Mouse (Mus musculus) embryonic facial prominence, embryonic 13.5 days (tissue): ENCODE data around the gene Me3. TPM values are rescaled to one million over a fixed set of nuclear protein-coding genes. Genes with fewer than 3 reads are reported as not detected.
"Not testable (repeated sequence)": the region's sequence is repeated elsewhere in the genome, so short reads cannot be mapped to it uniquely, and the experiment has no call there.

Experiments used
- ATAC-seq: fragments of 200-750 bp; cut with Nextera tagmentation; 2 replicates; pipeline ENCODE4 v1.8.0; 2017; ENCODE audit warnings: low read depth; ENCODE audit not compliant: insufficient number of reproducible peaks, insufficient read depth, low FRiP score, low TSS enrichment
- H3K27ac ChIP-seq: fragments of 300-500 bp; sonication (generic); 2 replicates; pipeline ENCODE4 v1.5.1; 2015; ENCODE audit warnings: moderate library complexity, mild to moderate bottlenecking, inconsistent platforms
- H3K27me3 ChIP-seq: fragments of 300-500 bp; sonication (generic); 2 replicates; pipeline ENCODE4 v1.6.1; 2015; ENCODE audit warnings: mild to moderate bottlenecking, inconsistent platforms
- H3K36me3 ChIP-seq: fragments of 300-500 bp; sonication (generic); 2 replicates; pipeline ENCODE4 v1.6.1; 2015; ENCODE audit warnings: mild to moderate bottlenecking, inconsistent platforms
- H3K4me1 ChIP-seq: fragments of 300-500 bp; sonication (generic); 2 replicates; pipeline ENCODE4 v1.6.1; 2015; ENCODE audit warnings: inconsistent platforms
- H3K4me2 ChIP-seq: fragments of 300-500 bp; sonication (generic); 2 replicates; pipeline ENCODE4 v1.6.1; 2015; ENCODE audit warnings: moderate library complexity, mild to moderate bottlenecking, inconsistent platforms
- H3K4me3 ChIP-seq: fragments of 300-500 bp; sonication (generic); 2 replicates; pipeline ENCODE4 v1.5.1; 2015; ENCODE audit warnings: mild to moderate bottlenecking, inconsistent platforms
- H3K9ac ChIP-seq: fragments of 300-500 bp; sonication (generic); 2 replicates; pipeline ENCODE4 v1.6.1; 2015; ENCODE audit warnings: mild to moderate bottlenecking, inconsistent platforms
- H3K9me3 ChIP-seq: fragments of 300-500 bp; sonication (generic); 2 replicates; pipeline ENCODE4 v1.6.1; 2016; ENCODE audit warnings: inconsistent platforms
- WGBS: fragments of 180-500 bp; shearing (Covaris S2); methylation state at CpG from one replicate; pipeline ENCODE4 v1.1.7; 2015; ENCODE audit warnings: mixed read lengths; 5-methylcytosine and 5-hydroxymethylcytosine counted together
- polyA plus RNA-seq: library from polyadenylated mRNA; unstranded; fragments of >200 nt; fragmentation: Nextera tagmentation; extraction: Ambion mirVana; gene quantifications from 2 replicates; pipeline ENCODE4 v1.2.1, GENCODE M21; 2015

Gene Me3
- polyA plus RNA-seq, 1 experiment from 2014 or later = 2.1 TPM

- H3K36me3 ChIP-seq = no peaks in the 10 kb centered on the region
- ATAC-seq = no peak
- no peak overlapping the region for H3K27ac ChIP-seq
- no peak overlapping the region for H3K4me2 ChIP-seq
- H3K4me1 ChIP-seq = peaks cover 4% of the 10 kb centered on the region; the same call in 1 of the 2 replicates
- 15% methylated on average over 1 of the region's 1 CpGs for WGBS
- H3K9ac ChIP-seq = no peak overlapping the region
- no peaks in the 10 kb centered on the region for H3K9me3 ChIP-seq
- no peaks in the 10 kb centered on the region for H3K27me3 ChIP-seq
- no peak overlapping the region for H3K4me3 ChIP-seq
Measured at GRCm38 (mm10) chr7:89700511-89700910, 68.3 kb downstream of the Me3 start.

- no peak overlapping the region for H3K4me2 ChIP-seq
- WGBS = 74% methylated on average over 2 of the region's 2 CpGs
- no peaks in the 10 kb centered on the region for H3K9me3 ChIP-seq
- no peak overlapping the region for H3K4me3 ChIP-seq
- H3K27ac ChIP-seq = no peak overlapping the region
- H3K27me3 ChIP-seq = no peaks in the 10 kb centered on the region
- no peak for ATAC-seq
- no peak overlapping the region for H3K9ac ChIP-seq
- no peaks in the 10 kb centered on the region for H3K4me1 ChIP-seq
- H3K36me3 ChIP-seq = no peaks in the 10 kb centered on the region
Measured at GRCm38 (mm10) chr7:89710776-89711175, 78.6 kb downstream of the Me3 start.

DNA sequence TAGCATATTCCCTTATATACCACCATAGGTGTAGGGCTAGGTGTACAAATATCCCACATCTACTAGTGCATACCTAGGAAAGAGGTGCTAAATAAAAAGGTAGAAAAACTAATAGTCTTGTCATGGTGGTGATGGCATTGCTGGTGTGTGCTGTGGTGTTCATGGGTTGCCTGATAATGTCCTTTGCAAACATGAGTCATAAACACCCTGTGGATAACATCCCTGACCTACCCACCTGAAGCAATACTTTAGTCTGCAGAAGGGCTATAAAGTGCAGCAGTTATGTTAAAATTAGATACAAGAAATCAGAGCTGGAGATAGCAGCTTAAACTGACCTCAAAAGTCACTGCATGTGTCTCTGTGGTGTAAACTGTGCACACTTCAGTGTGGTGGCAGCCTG lies 80.9 kb downstream of the Me3 start:
- Histone ChIP-seq H3K4me1 (no peaks in the 10 kb centered on the region), H3K4me2 (no peak overlapping the region), H3K27me3 (no peaks in the 10 kb centered on the region), H3K27ac (no peak overlapping the region), H3K36me3 (no peaks in the 10 kb centered on the region), H3K9ac (no peak overlapping the region), H3K9me3 (no peaks in the 10 kb centered on the region), H3K4me3 (no peak overlapping the region)
- no peak for ATAC-seq

DNA sequence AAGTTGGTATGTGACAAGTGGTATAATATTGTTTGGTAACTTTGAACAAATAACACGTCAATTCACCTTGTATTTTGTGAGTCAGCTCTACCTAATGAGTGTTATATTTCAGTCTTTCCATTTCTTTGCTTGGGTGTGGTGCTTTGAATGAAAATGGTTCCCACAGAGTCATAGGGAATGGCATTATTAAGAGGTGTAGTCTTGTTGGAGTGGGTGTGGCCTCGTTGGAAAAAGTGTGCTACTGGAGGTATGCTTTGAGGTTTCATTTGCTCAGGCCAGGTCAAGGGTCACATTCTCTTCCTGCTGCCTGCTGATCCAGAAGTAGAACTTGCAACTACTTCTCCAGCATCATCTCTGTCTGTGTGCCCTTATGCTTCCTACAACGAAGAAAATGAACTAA lies 84.0 kb downstream of the Me3 start:
- WGBS = 85% methylated on average over 3 of the region's 3 CpGs
- H3K4me3 ChIP-seq = no peak overlapping the region
- ATAC-seq = no peak
- no peak overlapping the region for H3K9ac ChIP-seq
- H3K27me3 ChIP-seq = no peaks in the 10 kb centered on the region
- no peaks in the 10 kb centered on the region for H3K9me3 ChIP-seq
- H3K4me2 ChIP-seq = no peak overlapping the region
- H3K4me1 ChIP-seq = no peaks in the 10 kb centered on the region
- H3K36me3 ChIP-seq = no peaks in the 10 kb centered on the region
- H3K27ac ChIP-seq = no peak overlapping the region

- H3K4me1 ChIP-seq = no peaks in the 10 kb centered on the region
- no peak overlapping the region for H3K27ac ChIP-seq
- H3K9ac ChIP-seq = no peak overlapping the region
- H3K36me3 ChIP-seq = no peaks in the 10 kb centered on the region
- H3K9me3 ChIP-seq = no peaks in the 10 kb centered on the region
- H3K27me3 ChIP-seq = no peaks in the 10 kb centered on the region
- WGBS = 63% methylated on average over 2 of the region's 2 CpGs
- ATAC-seq = no peak
- no peak overlapping the region for H3K4me3 ChIP-seq
- no peak overlapping the region for H3K4me2 ChIP-seq
Measured at GRCm38 (mm10) chr7:89717521-89717920, 85.3 kb downstream of the Me3 start.

DNA sequence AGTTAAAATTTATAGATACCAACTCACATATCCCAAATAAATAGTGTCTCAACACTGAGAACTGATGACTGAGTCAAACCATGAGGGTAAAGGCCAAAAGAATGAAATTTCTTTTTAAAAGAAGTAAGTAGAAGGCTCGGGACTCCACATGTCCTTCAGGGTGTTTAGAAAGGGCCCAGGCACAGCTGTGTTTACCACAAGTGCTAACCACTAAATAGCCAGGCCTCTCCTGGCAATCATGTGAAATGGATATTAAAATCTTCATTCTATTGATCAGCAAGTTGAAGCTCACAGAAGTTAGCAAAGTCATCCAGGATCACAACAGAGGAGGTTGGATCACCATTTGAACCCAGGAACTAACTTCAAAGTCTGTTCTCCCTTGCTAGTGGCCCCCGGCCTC lies 86.1 kb downstream of the Me3 start:
- Histone ChIP-seq H3K4me2 (no peak overlapping the region), H3K27ac (no peak overlapping the region), H3K4me1 (no peaks in the 10 kb centered on the region), H3K9me3 (no peaks in the 10 kb centered on the region), H3K36me3 (no peaks in the 10 kb centered on the region), H3K9ac (no peak overlapping the region), H3K4me3 (no peak overlapping the region), H3K27me3 (no peaks in the 10 kb centered on the region)
- ATAC-seq = no peak
- WGBS = 65% methylated on average over 2 of the region's 2 CpGs

DNA sequence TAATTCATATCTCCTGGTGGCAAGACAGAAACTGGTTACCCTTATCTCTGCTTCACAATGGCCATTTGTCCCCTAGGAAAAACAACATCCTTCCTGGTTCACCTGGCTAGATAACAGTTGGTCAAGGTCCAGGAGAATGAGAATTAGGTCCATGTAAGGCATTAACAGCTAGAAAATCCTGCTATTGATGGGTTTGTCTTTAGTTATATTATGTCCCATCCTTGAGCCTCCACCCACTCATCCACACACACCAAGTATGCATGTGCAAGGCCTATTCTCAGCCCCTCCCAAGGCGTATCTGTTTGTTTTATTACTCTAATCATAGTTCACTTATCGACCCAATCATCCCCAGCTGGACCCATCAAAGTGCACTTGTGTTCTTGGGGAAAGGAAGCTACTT lies 88.1 kb downstream of the Me3 start:
- H3K27ac ChIP-seq = no peak overlapping the region
- H3K27me3 ChIP-seq = no peaks in the 10 kb centered on the region
- H3K36me3 ChIP-seq = no peaks in the 10 kb centered on the region
- no peak overlapping the region for H3K9ac ChIP-seq
- no peaks in the 10 kb centered on the region for H3K4me1 ChIP-seq
- WGBS = 83% methylated on average over 2 of the region's 2 CpGs
- ATAC-seq = no peak
- H3K4me2 ChIP-seq = no peak overlapping the region
- no peaks in the 10 kb centered on the region for H3K9me3 ChIP-seq
- H3K4me3 ChIP-seq = no peak overlapping the region

DNA sequence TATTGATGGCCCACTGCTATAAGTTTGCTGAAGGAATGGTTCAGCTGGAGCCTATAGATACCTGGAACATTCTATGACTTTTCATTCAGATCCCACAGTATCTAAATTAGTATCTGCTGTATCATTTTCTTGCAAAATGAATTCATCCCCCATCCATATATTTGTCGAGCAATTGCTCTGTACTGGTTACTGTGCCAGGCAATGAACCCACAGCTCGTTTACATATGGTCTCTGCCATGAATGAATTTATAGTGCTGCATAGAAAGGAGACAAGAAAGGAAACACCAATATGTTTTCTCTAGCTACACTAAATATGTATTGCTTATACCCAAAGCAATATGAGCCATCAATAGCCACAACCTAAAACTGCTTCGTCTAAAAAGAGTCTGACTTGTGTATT lies 94.5 kb downstream of the Me3 start:
- no peak overlapping the region for H3K4me2 ChIP-seq
- no peak overlapping the region for H3K27ac ChIP-seq
- no peaks in the 10 kb centered on the region for H3K9me3 ChIP-seq
- H3K4me3 ChIP-seq = no peak overlapping the region
- no peak for ATAC-seq
- H3K9ac ChIP-seq = no peak overlapping the region
- H3K27me3 ChIP-seq = no peaks in the 10 kb centered on the region
- WGBS = 75% methylated on average over 3 of the region's 3 CpGs
- 0 out of 2 replicates have a peak, but pooled peaks cover 5% of the 10 kb centered on the region for H3K4me1 ChIP-seq
- no peaks in the 10 kb centered on the region for H3K36me3 ChIP-seq

- 90% methylated on average over 1 of the region's 1 CpGs for WGBS
Measured at GRCm38 (mm10) chr7:89727615-89728014, 95.4 kb downstream of the Me3 start.

DNA sequence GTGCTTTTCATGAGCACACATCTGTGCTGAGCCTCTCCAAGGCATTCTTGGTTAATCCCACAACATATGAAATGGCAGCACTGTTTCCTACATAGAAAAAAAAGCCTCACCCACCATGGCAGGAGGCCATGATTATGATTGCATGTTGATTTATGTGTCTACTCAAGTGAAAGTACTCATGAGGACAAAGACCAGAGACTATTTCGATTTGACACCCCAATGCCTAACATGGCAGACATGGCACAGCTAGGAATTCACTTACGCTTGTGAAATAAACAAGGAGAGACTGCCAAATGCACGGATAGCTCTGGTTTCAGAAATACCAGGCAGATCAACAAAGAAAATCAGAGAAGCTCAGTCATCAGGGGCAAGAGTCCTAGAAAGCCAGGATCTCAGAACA lies 96.2 kb downstream of the Me3 start:
- no peaks in the 10 kb centered on the region for H3K9me3 ChIP-seq
- no peak overlapping the region for H3K4me2 ChIP-seq
- no peaks in the 10 kb centered on the region for H3K36me3 ChIP-seq
- no peak for ATAC-seq
- H3K27ac ChIP-seq = no peak overlapping the region
- no peak overlapping the region for H3K4me3 ChIP-seq
- 74% methylated on average over 3 of the region's 3 CpGs for WGBS
- no peaks in the 10 kb centered on the region for H3K27me3 ChIP-seq
- no peak overlapping the region for H3K9ac ChIP-seq
- H3K4me1 ChIP-seq = 0 out of 2 replicates have a peak, but pooled peaks cover 5% of the 10 kb centered on the region

More at GRCm38 (mm10) chr7:89727615-89728014, 95.4 kb downstream of the Me3 start:
- Histone ChIP-seq H3K27ac (no peak overlapping the region), H3K9ac (no peak overlapping the region), H3K36me3 (no peaks in the 10 kb centered on the region), H3K9me3 (no peaks in the 10 kb centered on the region), H3K4me2 (no peak overlapping the region), H3K4me3 (no peak overlapping the region), H3K27me3 (no peaks in the 10 kb centered on the region), H3K4me1 (0 out of 2 replicates have a peak, but pooled peaks cover 5% of the 10 kb centered on the region)
- ATAC-seq = no peak

DNA sequence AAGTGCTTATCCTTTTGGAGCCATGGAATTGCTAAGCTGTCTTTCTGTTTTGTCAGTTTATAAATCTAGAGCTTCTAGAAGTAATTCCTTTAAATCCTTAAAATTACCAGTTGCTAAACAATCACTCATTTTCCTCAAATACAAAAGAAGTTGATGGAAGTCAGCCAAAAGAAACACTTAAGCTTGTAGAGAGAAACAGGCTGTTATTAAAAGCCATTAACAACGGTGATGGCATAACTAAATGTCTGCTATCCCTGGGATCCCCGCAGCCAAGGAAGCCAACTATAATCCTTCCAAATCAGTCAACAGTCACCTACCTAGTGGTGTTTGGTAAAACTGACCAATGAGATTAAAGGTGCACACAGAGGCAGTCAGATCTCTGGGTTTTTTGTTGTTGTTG lies 98.3 kb downstream of the Me3 start:
- no peaks in the 10 kb centered on the region for H3K36me3 ChIP-seq
- no peaks in the 10 kb centered on the region for H3K27me3 ChIP-seq
- no peak for ATAC-seq
- no peak overlapping the region for H3K4me3 ChIP-seq
- H3K27ac ChIP-seq = no peak overlapping the region
- no peaks in the 10 kb centered on the region for H3K9me3 ChIP-seq
- 80% methylated on average over 2 of the region's 2 CpGs for whole genome bisulfite sequencing
- no peak overlapping the region for H3K9ac ChIP-seq
- 0 out of 2 replicates have a peak, but pooled peaks cover 5% of the 10 kb centered on the region for H3K4me1 ChIP-seq
- no peak overlapping the region for H3K4me2 ChIP-seq

DNA sequence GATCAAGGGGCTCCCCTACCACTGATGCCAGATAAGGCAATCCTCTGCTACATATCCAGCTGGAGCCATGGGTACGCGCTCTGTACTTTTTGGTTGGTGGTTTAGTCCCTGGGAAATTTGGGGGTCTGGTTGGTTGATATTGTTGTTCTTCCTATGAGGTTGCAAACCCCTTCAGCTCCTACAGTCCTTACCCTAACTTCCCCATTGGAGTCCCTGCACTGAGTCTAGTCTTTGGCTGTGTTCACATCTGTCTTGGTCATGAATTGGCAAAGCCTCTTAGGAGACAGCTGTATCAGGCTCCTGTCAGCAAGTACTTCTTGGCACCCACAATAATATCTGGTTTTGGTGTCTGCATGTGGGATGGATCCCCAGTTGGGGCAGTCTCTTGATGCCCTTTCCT lies 98.9 kb downstream of the Me3 start:
- not testable (repeated sequence) for H3K4me3 ChIP-seq, H3K4me1 ChIP-seq
- 98% methylated on average over 2 of the region's 2 CpGs for WGBS

GRCm38 (mm10) chr7:89748415-89748814 lies 116.2 kb downstream of the Me3 start:
- Histone ChIP-seq H3K27ac (peak overlapping the region; percentile 39; the same call in 1 of the 2 replicates), H3K27me3 (no peaks in the 10 kb centered on the region), H3K9me3 (no peaks in the 10 kb centered on the region), H3K4me3 (no peak overlapping the region), H3K9ac (no peak overlapping the region), H3K4me1 (peaks cover 14% of the 10 kb centered on the region; the same call in 1 of the 2 replicates), H3K36me3 (no peaks in the 10 kb centered on the region), H3K4me2 (no peak overlapping the region)
- 42% methylated on average over 7 of the region's 7 CpGs for WGBS
- ATAC-seq = no peak

More for the DNA sequence above, 98.9 kb downstream of the Me3 start:
- H3K36me3 ChIP-seq, H3K4me2 ChIP-seq, H3K9me3 ChIP-seq, H3K27me3 ChIP-seq, H3K27ac ChIP-seq, H3K9ac ChIP-seq, ATAC-seq: not testable (repeated sequence)
